Mouse (Mus musculus) lung, adult 2 months (tissue): Measurements from ENCODE around the gene Atic.

Source experiments
- CTCF ChIP-seq: fragments of 200-500 bp; IDR thresholded peaks from 2 replicates; pipeline ENCODE4 v1.5.1; 2011; ENCODE audit warnings: mild to moderate bottlenecking, low read length, control low read depth; ENCODE audit not compliant: insufficient read depth
- POLR2A ChIP-seq: fragments of 200-500 bp; IDR thresholded peaks from 2 replicates; pipeline ENCODE4 v1.6.1; 2011; ENCODE audit warnings: low read depth, mild to moderate bottlenecking, control low read depth, low read length, borderline replicate concordance; ENCODE audit errors: extremely low read depth

GRCm38 (mm10) chr1:71531653-71532052, 25.3 kb upstream of the Atic start:
- TF ChIP-seq CTCF = peak; percentile 62
- no peak for TF ChIP-seq POLR2A
